Mouse (Mus musculus) lung, embryonic 16.5 days (tissue): Measurements from ENCODE around the gene Sgms1. TPM values are rescaled to one million over a fixed set of nuclear protein-coding genes. Genes with fewer than 3 reads are reported as not detected.
A peak's percentile ranks its signal among the peaks of the same experiment; 100 is the strongest.

Experiments used
- ATAC-seq: fragments of 200-750 bp; cut with Nextera tagmentation; 2 replicates; pipeline ENCODE4 v1.8.0; 2017; ENCODE audit warnings: low read depth, mild to moderate bottlenecking, moderate library complexity
- H3K27ac ChIP-seq: fragments of 300-500 bp; sonication (generic); 2 replicates; pipeline ENCODE4 v1.5.1; 2014; ENCODE audit warnings: mild to moderate bottlenecking, control low read depth, low read length
- H3K27me3 ChIP-seq: fragments of 300-500 bp; sonication (generic); 2 replicates; pipeline ENCODE4 v1.6.1; 2014; ENCODE audit warnings: low read depth, low read length, mixed read lengths; ENCODE audit not compliant: control insufficient read depth, insufficient read depth
- H3K36me3 ChIP-seq: fragments of 300-500 bp; sonication (generic); 2 replicates; pipeline ENCODE4 v1.6.1; 2014; ENCODE audit warnings: low read length; ENCODE audit not compliant: control insufficient read depth, insufficient read depth
- H3K4me1 ChIP-seq: fragments of 300-500 bp; sonication (generic); replicated peaks from 2 replicates; pipeline ENCODE4 v1.6.1; 2014; ENCODE audit warnings: low read length, mixed read lengths; ENCODE audit not compliant: control insufficient read depth, insufficient read depth
- H3K4me2 ChIP-seq: fragments of 300-500 bp; sonication (generic); 2 replicates; pipeline ENCODE4 v1.6.1; 2014; ENCODE audit warnings: low read depth, low read length, control low read depth
- H3K4me3 ChIP-seq: fragments of 300-500 bp; sonication (generic); 2 replicates; pipeline ENCODE4 v1.5.1; 2014; ENCODE audit warnings: mild to moderate bottlenecking, low read length, control low read depth
- H3K9ac ChIP-seq: fragments of 300-500 bp; sonication (generic); 2 replicates; pipeline ENCODE4 v1.6.1; 2014; ENCODE audit warnings: low read length, control low read depth
- H3K9me3 ChIP-seq: fragments of 300-500 bp; sonication (generic); 2 replicates; pipeline ENCODE4 v1.6.1; 2016; ENCODE audit warnings: low read length; ENCODE audit not compliant: control insufficient read depth
- WGBS: fragments of 180-500 bp; shearing (Covaris S2); extraction: QIAGEN DNeasy Blood & Tissue Kit; methylation state at CpG from one replicate; pipeline ENCODE4 v1.1.7; 2014; 5-methylcytosine and 5-hydroxymethylcytosine counted together
- polyA plus RNA-seq: library from polyadenylated mRNA; unstranded; fragments of >200 nt; fragmentation: Nextera tagmentation; extraction: Ambion mirVana; gene quantifications from 2 replicates; pipeline ENCODE4 v1.2.1, GENCODE M21; 2015

Gene Sgms1
- polyA plus RNA-seq, 1 experiment from 2014 or later, result 63.3 TPM

GRCm38 (mm10) chr19:32255429-32256185 is 133.9 kb downstream of the Sgms1 start:
- Histone ChIP-seq H3K9me3 (no peaks in the 10 kb centered on the region), H3K4me3 (no peak overlapping the region), H3K36me3 (no peaks in the 10 kb centered on the region), H3K27me3 (no peaks in the 10 kb centered on the region), H3K9ac (no peak overlapping the region), H3K4me1 (peaks cover 10% of the 10 kb centered on the region), H3K27ac (no peak overlapping the region), H3K4me2 (no peak overlapping the region)
- WGBS, result 54% methylated on average over 6 of the region's 6 CpGs
- no peak for ATAC-seq

GRCm38 (mm10) chr19:32254739-32255344 is 134.7 kb downstream of the Sgms1 start:
- Histone ChIP-seq H3K27ac (peak overlapping the region; percentile 62), H3K36me3 (no peaks in the 10 kb centered on the region), H3K4me1 (peaks cover 10% of the 10 kb centered on the region), H3K4me2 (no peak overlapping the region), H3K4me3 (no peak overlapping the region), H3K27me3 (no peaks in the 10 kb centered on the region), H3K9ac (no peak overlapping the region), H3K9me3 (no peaks in the 10 kb centered on the region)
- ATAC-seq, result peak; percentile 78
- WGBS, result 56% methylated on average over 8 of the region's 8 CpGs

- H3K36me3 ChIP-seq, result no peaks in the 10 kb centered on the region
- no peak overlapping the region for H3K4me3 ChIP-seq
- no peaks in the 10 kb centered on the region for H3K9me3 ChIP-seq
- H3K4me2 ChIP-seq, result no peak overlapping the region
- no peak overlapping the region for H3K9ac ChIP-seq
- H3K4me1 ChIP-seq, result peaks cover 10% of the 10 kb centered on the region
- no peak overlapping the region for H3K27ac ChIP-seq
- WGBS, result 58% methylated on average over 2 of the region's 2 CpGs
- no peaks in the 10 kb centered on the region for H3K27me3 ChIP-seq
- no peak for ATAC-seq
Measured at GRCm38 (mm10) chr19:32254204-32254603, 135.3 kb downstream of the Sgms1 start.

- Histone ChIP-seq H3K9ac (no peak overlapping the region), H3K4me2 (no peak overlapping the region), H3K9me3 (no peaks in the 10 kb centered on the region), H3K4me3 (no peak overlapping the region), H3K4me1 (peaks cover 10% of the 10 kb centered on the region), H3K27ac (no peak overlapping the region), H3K27me3 (no peaks in the 10 kb centered on the region), H3K36me3 (no peaks in the 10 kb centered on the region)
- ATAC-seq, result no peak
- 81% methylated on average over 7 of the region's 7 CpGs for WGBS
Measured at GRCm38 (mm10) chr19:32252987-32253386, 136.5 kb downstream of the Sgms1 start.

GRCm38 (mm10) chr19:32252451-32252850 is 137.1 kb downstream of the Sgms1 start:
- Histone ChIP-seq H3K9me3 (no peaks in the 10 kb centered on the region), H3K4me2 (no peak overlapping the region), H3K27me3 (no peaks in the 10 kb centered on the region), H3K9ac (no peak overlapping the region), H3K4me3 (no peak overlapping the region), H3K36me3 (no peaks in the 10 kb centered on the region), H3K4me1 (peaks cover 10% of the 10 kb centered on the region), H3K27ac (no peak overlapping the region)
- WGBS, result 57% methylated on average over 3 of the region's 3 CpGs
- no peak for ATAC-seq

GRCm38 (mm10) chr19:32249181-32250130 is 140.1 kb downstream of the Sgms1 start:
- Histone ChIP-seq H3K4me1 (no peaks in the 10 kb centered on the region), H3K27ac (no peak overlapping the region), H3K36me3 (no peaks in the 10 kb centered on the region), H3K27me3 (no peaks in the 10 kb centered on the region), H3K9ac (no peak overlapping the region), H3K4me3 (no peak overlapping the region), H3K4me2 (no peak overlapping the region), H3K9me3 (no peaks in the 10 kb centered on the region)
- 71% methylated on average over 5 of the region's 5 CpGs for WGBS
- no peak for ATAC-seq

- Histone ChIP-seq H3K4me2 (no peak overlapping the region), H3K4me3 (no peak overlapping the region)
- WGBS, result 63% methylated on average over 4 of the region's 4 CpGs
Measured at GRCm38 (mm10) chr19:32244881-32245280, 144.6 kb downstream of the Sgms1 start.

GRCm38 (mm10) chr19:32243246-32243645 is 146.3 kb downstream of the Sgms1 start:
- H3K9ac ChIP-seq, result no peak overlapping the region
- 93% methylated on average over 9 of the region's 9 CpGs for WGBS
- no peak overlapping the region for H3K27ac ChIP-seq
- peaks cover 8% of the 10 kb centered on the region; the same call in 1 of the 2 replicates for H3K4me1 ChIP-seq
- ATAC-seq, result no peak
- H3K4me3 ChIP-seq, result no peak overlapping the region
- H3K27me3 ChIP-seq, result no peaks in the 10 kb centered on the region
- H3K9me3 ChIP-seq, result no peaks in the 10 kb centered on the region
- no peaks in the 10 kb centered on the region for H3K36me3 ChIP-seq
- H3K4me2 ChIP-seq, result no peak overlapping the region

More at GRCm38 (mm10) chr19:32244881-32245280, 144.6 kb downstream of the Sgms1 start:
- no peaks in the 10 kb centered on the region for H3K27me3 ChIP-seq
- H3K27ac ChIP-seq, result no peak overlapping the region
- H3K9me3 ChIP-seq, result no peaks in the 10 kb centered on the region
- ATAC-seq, result no peak
- no peaks in the 10 kb centered on the region for H3K36me3 ChIP-seq
- H3K9ac ChIP-seq, result no peak overlapping the region
- no peaks in the 10 kb centered on the region for H3K4me1 ChIP-seq

- H3K9ac ChIP-seq, result no peak overlapping the region
- 52% methylated on average over 4 of the region's 4 CpGs for WGBS
- H3K27ac ChIP-seq, result no peak overlapping the region
- H3K27me3 ChIP-seq, result no peaks in the 10 kb centered on the region
- no peaks in the 10 kb centered on the region for H3K36me3 ChIP-seq
- ATAC-seq, result 0 out of 2 replicates have a peak, but pooled peaks have one; percentile 15
- H3K4me1 ChIP-seq, result peaks cover 8% of the 10 kb centered on the region; the same call in 1 of the 2 replicates
- H3K9me3 ChIP-seq, result no peaks in the 10 kb centered on the region
- H3K4me3 ChIP-seq, result no peak overlapping the region
- no peak overlapping the region for H3K4me2 ChIP-seq
Measured at GRCm38 (mm10) chr19:32242153-32242552, 147.4 kb downstream of the Sgms1 start.
